Mouse (Mus musculus) midbrain, embryonic 14.5 days (tissue): ENCODE data around the gene Kit. TPM values are rescaled to one million over a fixed set of nuclear protein-coding genes. Genes with fewer than 3 reads are reported as not detected.

Source experiments
- ATAC-seq: fragments of 200-750 bp; cut with Nextera tagmentation; 2 replicates; pipeline ENCODE4 v1.8.0; 2017; ENCODE audit warnings: moderate number of reproducible peaks, moderate library complexity; ENCODE audit not compliant: low FRiP score, low TSS enrichment
- DNase-seq: peaks from one replicate; pipeline ENCODE4 v3.0.0-alpha.2; 2015
- H3K27ac ChIP-seq: fragments of 300-500 bp; sonication (generic); replicated peaks from 2 replicates; pipeline ENCODE4 v1.5.1; 2014; ENCODE audit warnings: mild to moderate bottlenecking, low read depth, low read length, moderate library complexity
- H3K27me3 ChIP-seq: fragments of 300-500 bp; sonication (generic); 2 replicates; pipeline ENCODE4 v1.6.1; 2014; ENCODE audit warnings: low read length, control low read depth, mixed read lengths; ENCODE audit not compliant: control insufficient read depth, insufficient read depth
- H3K36me3 ChIP-seq: fragments of 300-500 bp; sonication (generic); 2 replicates; pipeline ENCODE4 v1.6.1; 2014; ENCODE audit warnings: low read length, control low read depth; ENCODE audit not compliant: control insufficient read depth, insufficient read depth
- H3K4me1 ChIP-seq: fragments of 300-500 bp; sonication (generic); 2 replicates; pipeline ENCODE4 v1.6.1; 2014; ENCODE audit warnings: mild to moderate bottlenecking, antibody characterized with exemption, low read length, control low read depth; ENCODE audit not compliant: control insufficient read depth, insufficient read depth
- H3K4me2 ChIP-seq: fragments of 300-500 bp; sonication (generic); 2 replicates; pipeline ENCODE4 v1.6.1; 2014; ENCODE audit warnings: mild to moderate bottlenecking, low read length, moderate library complexity
- H3K4me3 ChIP-seq: fragments of 300-500 bp; sonication (generic); replicated peaks from 2 replicates; pipeline ENCODE4 v1.5.1; 2014; ENCODE audit warnings: low read depth, low read length
- H3K9ac ChIP-seq: fragments of 300-500 bp; sonication (generic); replicated peaks from 2 replicates; pipeline ENCODE4 v1.6.1; 2014; ENCODE audit warnings: mild to moderate bottlenecking, low read length, moderate library complexity
- H3K9me3 ChIP-seq: fragments of 300-500 bp; sonication (generic); 2 replicates; pipeline ENCODE4 v1.6.1; 2016; ENCODE audit warnings: low read length, control low read depth, mixed read lengths; ENCODE audit not compliant: control insufficient read depth
- WGBS: fragments of 180-500 bp; shearing (Covaris S2); extraction: QIAGEN DNeasy Blood & Tissue Kit; methylation state at CpG from one replicate; pipeline ENCODE4 v1.1.7; 2014; 5-methylcytosine and 5-hydroxymethylcytosine counted together
- polyA plus RNA-seq: library from polyadenylated mRNA; unstranded; fragments of >200 nt; fragmentation: Nextera tagmentation; extraction: Ambion mirVana; gene quantifications from 2 replicates; pipeline ENCODE4 v1.2.1, GENCODE M21; 2014

Gene Kit
- polyA plus RNA-seq, 1 experiment from 2014 or later, result 41.1 TPM

DNA sequence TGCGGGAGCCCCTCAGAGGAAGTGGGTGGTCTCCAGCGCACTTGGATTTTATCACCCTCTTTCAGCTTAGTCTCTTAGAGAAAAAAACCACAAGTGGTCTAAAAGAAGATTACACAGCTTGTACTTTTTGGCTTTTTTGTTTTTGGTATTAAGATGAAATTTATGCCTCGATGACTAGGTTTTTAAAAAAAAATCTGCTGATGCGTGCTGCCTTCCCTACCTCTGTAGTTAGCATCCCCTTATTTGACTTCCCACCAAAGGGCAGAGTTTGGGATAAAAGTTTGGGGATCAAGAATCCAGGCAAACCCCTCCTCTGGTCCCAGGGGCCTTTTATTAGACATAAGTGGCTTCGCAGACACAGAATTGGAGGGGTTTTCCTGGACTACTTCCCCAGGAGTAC is 4.5 kb downstream of the Kit start:
- DNase-seq (no peak), ATAC-seq (no peak)
- H3K27ac ChIP-seq, result no peak overlapping the region
- 84% methylated on average over 5 of the region's 5 CpGs for WGBS
- H3K9me3 ChIP-seq, result no peaks in the 10 kb centered on the region
- H3K36me3 ChIP-seq, result no peaks in the 10 kb centered on the region
- H3K4me2 ChIP-seq, result no peak overlapping the region
- H3K27me3 ChIP-seq, result no peaks in the 10 kb centered on the region
- H3K4me1 ChIP-seq, result peaks cover 6% of the 10 kb centered on the region
- no peak overlapping the region for H3K9ac ChIP-seq
- no peak overlapping the region for H3K4me3 ChIP-seq

DNA sequence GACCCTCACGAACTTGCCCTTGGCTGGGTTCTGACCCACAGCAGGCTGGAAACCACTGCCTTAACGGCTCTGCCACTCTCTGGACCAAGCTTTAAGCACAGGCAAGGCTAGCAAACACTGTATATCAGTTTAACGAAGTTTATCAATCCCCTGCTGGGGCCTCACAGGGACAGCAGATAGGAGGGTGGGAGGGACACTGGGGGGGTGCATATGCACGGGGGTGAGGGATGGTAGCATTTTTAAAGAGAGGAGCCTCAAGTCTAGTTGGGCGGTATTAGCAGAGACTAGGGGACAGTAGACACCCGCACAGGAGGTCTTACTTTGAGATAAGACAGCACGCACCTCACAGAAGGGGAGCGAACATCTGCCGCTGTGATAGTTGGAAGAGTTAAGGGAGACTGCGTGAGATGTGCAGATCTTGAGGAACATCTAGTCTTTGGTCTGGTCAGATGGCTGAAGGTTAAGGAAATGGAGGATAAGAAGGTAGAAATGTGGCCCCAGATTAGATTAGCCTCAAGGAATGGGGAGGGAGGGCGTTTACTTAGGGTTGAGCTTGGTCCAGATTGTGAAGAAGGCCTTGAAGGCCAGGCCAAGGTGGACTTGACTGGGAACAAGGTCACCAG is 5.0 kb downstream of the Kit start:
- Histone ChIP-seq H3K4me1 (peaks cover 6% of the 10 kb centered on the region), H3K9me3 (no peaks in the 10 kb centered on the region), H3K4me2 (no peak overlapping the region), H3K27me3 (no peaks in the 10 kb centered on the region), H3K4me3 (no peak overlapping the region), H3K9ac (no peak overlapping the region), H3K36me3 (no peaks in the 10 kb centered on the region), H3K27ac (no peak overlapping the region)
- 89% methylated on average over 11 of the region's 11 CpGs for WGBS
- DNase-seq, result no peak
- no peak for ATAC-seq

DNA sequence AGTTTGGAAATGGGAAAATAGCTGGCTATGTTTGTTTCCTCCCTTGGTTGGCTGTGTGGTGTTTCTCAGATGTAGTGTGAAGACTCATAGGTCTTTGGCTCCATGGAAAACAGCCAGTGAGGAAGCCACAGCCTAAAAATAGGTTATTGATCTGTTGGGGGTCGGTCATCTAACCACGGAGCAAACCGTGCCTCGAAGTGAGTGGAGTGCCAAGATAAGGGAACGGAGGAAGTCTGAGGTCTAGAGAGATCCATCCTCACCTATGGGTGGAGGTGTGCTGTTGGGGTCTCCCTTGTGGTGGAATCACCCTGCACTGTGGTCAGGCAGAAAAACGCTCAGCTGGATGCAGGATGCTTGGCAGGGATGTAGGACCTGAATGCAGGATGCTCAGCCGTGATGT is 7.2 kb downstream of the Kit start:
- 93% methylated on average over 7 of the region's 7 CpGs for WGBS
- Histone ChIP-seq H3K36me3 (no peaks in the 10 kb centered on the region), H3K4me1 (no peaks in the 10 kb centered on the region; the same call in none of the 2 replicates), H3K27ac (no peak overlapping the region), H3K9ac (no peak overlapping the region), H3K9me3 (no peaks in the 10 kb centered on the region), H3K27me3 (no peaks in the 10 kb centered on the region), H3K4me2 (no peak overlapping the region), H3K4me3 (no peak overlapping the region)
- ATAC-seq (no peak), DNase-seq (no peak)

DNA sequence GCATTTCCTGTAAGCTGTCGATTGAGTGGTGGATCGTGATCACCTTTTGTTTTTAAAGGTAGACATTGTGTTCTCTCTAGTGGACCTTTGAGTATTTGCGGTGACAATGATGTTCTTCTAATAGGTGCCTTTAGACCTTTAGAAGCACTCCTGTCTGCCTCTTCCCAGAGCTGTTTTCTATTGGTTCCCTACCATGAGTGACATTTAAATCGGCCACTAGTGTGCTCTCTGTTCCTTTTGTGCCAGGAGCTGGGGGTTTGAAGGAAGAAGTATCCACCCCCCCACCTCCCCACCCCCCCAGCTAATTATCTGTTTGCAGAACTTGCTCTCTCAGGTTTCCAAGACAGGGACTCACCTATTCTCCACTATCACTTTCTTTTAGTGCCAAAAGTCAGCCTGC is 13.1 kb downstream of the Kit start:
- 96% methylated on average over 4 of the region's 4 CpGs for WGBS

DNA sequence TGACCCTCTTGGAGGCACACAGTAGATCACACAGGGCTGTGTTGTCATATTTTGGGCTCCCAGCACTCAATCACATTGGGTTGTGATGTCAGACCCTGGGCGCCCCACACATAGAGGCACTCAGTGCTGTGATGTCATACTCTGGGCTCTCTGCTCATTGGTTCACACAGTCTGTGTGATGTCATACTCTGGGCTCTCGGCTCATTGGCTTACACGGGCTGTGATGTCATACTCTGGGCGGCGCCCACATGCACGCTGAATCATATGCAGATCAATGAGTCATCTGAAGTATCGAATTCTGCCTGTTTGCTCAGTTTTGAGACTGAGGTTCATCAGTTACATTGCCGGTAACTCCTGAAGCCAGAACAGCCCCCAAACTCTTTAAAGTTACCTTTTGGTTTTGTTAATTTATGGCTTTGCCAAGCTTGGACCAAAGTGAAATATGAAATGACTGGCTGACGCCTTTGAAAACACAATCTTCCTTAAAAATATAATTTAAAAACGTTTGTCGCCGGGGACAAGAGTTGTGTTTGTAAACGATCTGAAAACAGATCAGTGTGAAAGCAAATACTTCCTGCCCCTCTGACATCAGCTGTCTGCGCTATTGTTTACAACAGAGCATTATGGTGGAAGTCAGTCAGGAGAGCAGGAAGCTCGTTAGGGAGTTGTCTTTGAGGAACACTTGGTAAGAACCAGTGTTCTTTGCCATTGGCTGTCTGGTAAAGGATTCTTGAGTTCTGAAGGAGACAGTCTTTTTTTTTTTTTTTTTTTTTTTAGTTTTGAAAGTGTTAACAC is 15.0 kb downstream of the Kit start:
- Histone ChIP-seq H3K27ac (no peak overlapping the region), H3K4me3 (no peak overlapping the region), H3K4me1 (0 out of 2 replicates have a peak, but pooled peaks cover 11% of the 10 kb centered on the region), H3K27me3 (no peaks in the 10 kb centered on the region), H3K4me2 (no peak overlapping the region), H3K9ac (no peak overlapping the region), H3K9me3 (no peaks in the 10 kb centered on the region), H3K36me3 (no peaks in the 10 kb centered on the region)
- 92% methylated on average over 15 of the region's 15 CpGs for WGBS
- ATAC-seq (no peak; the same call in 1 of the 2 replicates), DNase-seq (no peak)

More for the DNA sequence above, 13.1 kb downstream of the Kit start:
- Histone ChIP-seq H3K9me3 (no peaks in the 10 kb centered on the region), H3K27ac (no peak overlapping the region), H3K27me3 (no peaks in the 10 kb centered on the region), H3K4me1 (0 out of 2 replicates have a peak, but pooled peaks cover 11% of the 10 kb centered on the region), H3K9ac (no peak overlapping the region), H3K4me3 (no peak overlapping the region), H3K4me2 (no peak overlapping the region), H3K36me3 (no peaks in the 10 kb centered on the region)
- DNase-seq (no peak), ATAC-seq (no peak)

DNA sequence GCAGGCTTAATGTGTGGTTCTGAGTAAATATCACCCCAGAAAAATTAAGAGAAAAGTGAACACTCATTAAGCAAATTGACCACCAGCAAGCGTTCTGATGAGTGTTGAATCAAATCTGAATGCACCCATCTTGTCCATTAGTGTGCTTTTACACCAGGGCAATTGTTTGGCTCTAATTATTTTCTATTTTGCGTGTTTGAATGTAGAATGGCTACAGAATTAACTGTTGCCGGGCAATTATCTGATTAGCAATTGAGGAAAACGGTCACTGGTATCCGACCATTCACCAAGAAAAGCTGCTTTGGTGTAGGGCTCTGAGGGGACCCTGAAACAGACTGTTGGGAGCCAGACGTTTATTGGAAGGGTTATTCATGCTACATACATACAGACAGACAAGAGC is 16.2 kb downstream of the Kit start:
- Histone ChIP-seq H3K36me3 (no peaks in the 10 kb centered on the region), H3K4me2 (no peak overlapping the region), H3K27me3 (no peaks in the 10 kb centered on the region), H3K4me3 (no peak overlapping the region), H3K9me3 (no peaks in the 10 kb centered on the region), H3K4me1 (0 out of 2 replicates have a peak, but pooled peaks cover 11% of the 10 kb centered on the region), H3K9ac (no peak overlapping the region), H3K27ac (0 out of 2 replicates have a peak overlapping the region, but pooled peaks have one; percentile 32)
- 42% methylated on average over 6 of the region's 6 CpGs for WGBS
- no peak for ATAC-seq
- no peak for DNase-seq

DNA sequence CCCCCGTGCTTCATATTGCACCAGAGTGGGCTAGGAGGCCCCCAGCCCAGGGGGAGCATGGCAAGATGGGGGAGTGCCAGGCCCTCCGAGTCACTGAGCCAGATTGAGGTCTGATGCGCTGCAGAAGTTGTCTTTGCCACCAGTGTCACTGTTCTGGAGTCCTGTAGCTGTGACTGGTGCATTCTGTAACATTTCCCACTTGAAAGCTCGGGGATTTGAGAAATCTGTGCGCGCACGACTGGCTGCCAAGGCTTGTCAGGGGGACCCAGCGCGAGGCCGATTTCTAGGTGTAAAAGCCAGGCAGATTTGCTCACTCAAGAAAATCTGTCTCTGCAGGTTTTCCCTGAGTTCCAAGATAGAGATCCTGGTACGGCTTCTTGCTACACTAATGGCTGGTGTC is 16.9 kb downstream of the Kit start:
- no peak overlapping the region for H3K4me2 ChIP-seq
- H3K27ac ChIP-seq, result 0 out of 2 replicates have a peak overlapping the region, but pooled peaks have one; percentile 32
- ATAC-seq, result no peak
- DNase-seq, result peak; percentile 53
- no peaks in the 10 kb centered on the region for H3K27me3 ChIP-seq
- H3K4me1 ChIP-seq, result 0 out of 2 replicates have a peak, but pooled peaks cover 11% of the 10 kb centered on the region
- 0 out of 2 replicates have a peak overlapping the region, but pooled peaks have one; percentile 9 for H3K9ac ChIP-seq
- WGBS, result 62% methylated on average over 11 of the region's 11 CpGs
- H3K36me3 ChIP-seq, result no peaks in the 10 kb centered on the region
- H3K9me3 ChIP-seq, result no peaks in the 10 kb centered on the region
- no peak overlapping the region for H3K4me3 ChIP-seq

DNA sequence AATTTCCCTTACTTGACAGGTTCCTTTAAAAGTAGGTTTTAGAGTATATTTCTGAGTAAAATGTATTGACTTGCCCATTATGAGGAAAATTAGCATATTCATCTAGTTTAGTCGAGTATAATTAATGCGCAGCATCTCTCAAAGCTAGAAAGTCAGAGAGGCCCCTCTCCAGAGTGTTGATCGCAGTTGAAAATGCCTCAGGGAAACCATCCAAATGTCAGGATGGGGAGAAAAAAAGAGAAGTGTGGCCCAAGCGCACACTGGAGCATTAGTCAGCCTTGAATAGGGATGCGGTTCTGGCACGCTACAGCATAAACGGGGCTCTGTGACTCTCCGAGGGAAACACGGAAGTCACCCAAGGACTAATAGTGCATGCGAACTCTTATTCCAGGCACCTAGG is 20.6 kb downstream of the Kit start:
- ATAC-seq, result no peak
- Histone ChIP-seq H3K36me3 (no peaks in the 10 kb centered on the region), H3K4me3 (no peak overlapping the region), H3K9ac (no peak overlapping the region), H3K4me1 (peaks cover 21% of the 10 kb centered on the region; the same call in 1 of the 2 replicates), H3K4me2 (no peak overlapping the region), H3K9me3 (no peaks in the 10 kb centered on the region), H3K27me3 (no peaks in the 10 kb centered on the region), H3K27ac (no peak overlapping the region)
- no peak for DNase-seq
- 75% methylated on average over 10 of the region's 10 CpGs for WGBS
